Mouse (Mus musculus): ENCODE data around the gene Pdpn.

GRCm38 (mm10) chr4:143241294-143241693, 58.1 kb downstream of the Pdpn start:
- TF ChIP-seq GATA1 (IDR thresholded peaks at IDR 0.05; ENCODE audit: low read length) (no peak), TAL1 (IDR thresholded peaks at IDR 0.05; ENCODE audit: low read length) (no peak)
